Mouse (Mus musculus) ES-Bruce4 (cell line): ENCODE results near the gene 1700125H20Rik.

ENCODE experiments used
- CTCF ChIP-seq: IDR thresholded peaks from one replicate; pipeline ENCODE4 v1.8.1; 2011; ENCODE audit warnings: low read depth, low read length
- POLR2A ChIP-seq: IDR thresholded peaks from one replicate; pipeline ENCODE4 v1.8.1; 2011; ENCODE audit warnings: low read length; ENCODE audit not compliant: insufficient read depth

- TF ChIP-seq POLR2A (no peak), CTCF (no peak)
Observed at GRCm38 (mm10) chr11:85222561-85222960, 52.4 kb downstream of the 1700125H20Rik start.
